Mouse (Mus musculus) kidney, embryonic 16.5 days (tissue): ENCODE results near the gene Cemip2. TPM values are rescaled to one million over a fixed set of nuclear protein-coding genes. Genes with fewer than 3 reads are reported as not detected.

Experiments used
- ATAC-seq: fragments of 200-750 bp; cut with Nextera tagmentation; 2 replicates; pipeline ENCODE4 v1.8.0; 2017; ENCODE audit warnings: moderate TSS enrichment; ENCODE audit not compliant: low FRiP score, low TSS enrichment
- H3K27ac ChIP-seq: fragments of 300-500 bp; sonication (generic); 2 replicates; pipeline ENCODE4 v1.5.1; 2014; ENCODE audit warnings: low read length
- H3K27me3 ChIP-seq: fragments of 300-500 bp; sonication (generic); 2 replicates; pipeline ENCODE4 v1.6.1; 2014; ENCODE audit warnings: low read length, control low read depth, mixed read lengths; ENCODE audit not compliant: insufficient read depth
- H3K36me3 ChIP-seq: fragments of 300-500 bp; sonication (generic); 2 replicates; pipeline ENCODE4 v1.6.1; 2014; ENCODE audit warnings: low read length, control low read depth, mixed read lengths; ENCODE audit not compliant: insufficient read depth
- H3K4me1 ChIP-seq: fragments of 300-500 bp; sonication (generic); 2 replicates; pipeline ENCODE4 v1.6.1; 2014; ENCODE audit warnings: low read length, control low read depth, mixed read lengths; ENCODE audit not compliant: insufficient read depth
- H3K4me2 ChIP-seq: fragments of 300-500 bp; sonication (generic); replicated peaks from 2 replicates; pipeline ENCODE4 v1.6.1; 2014; ENCODE audit warnings: low read depth, low read length
- H3K4me3 ChIP-seq: fragments of 300-500 bp; sonication (generic); 2 replicates; pipeline ENCODE4 v1.5.1; 2014; ENCODE audit warnings: mild to moderate bottlenecking, low read length
- H3K9ac ChIP-seq: fragments of 300-500 bp; sonication (generic); replicated peaks from 2 replicates; pipeline ENCODE4 v1.6.1; 2014; ENCODE audit warnings: low read length
- H3K9me3 ChIP-seq: fragments of 300-500 bp; sonication (generic); 2 replicates; pipeline ENCODE4 v1.6.1; 2016; ENCODE audit warnings: low read length, control low read depth
- WGBS: fragments of 180-500 bp; shearing (Covaris S2); extraction: QIAGEN DNeasy Blood & Tissue Kit; methylation state at CpG from one replicate; pipeline ENCODE4 v1.1.7; 2014; 5-methylcytosine and 5-hydroxymethylcytosine counted together
- polyA plus RNA-seq: library from polyadenylated mRNA; unstranded; fragments of >200 nt; fragmentation: Nextera tagmentation; extraction: Ambion mirVana; gene quantifications from 2 replicates; pipeline ENCODE4 v1.2.1, GENCODE M21; 2015

Cemip2 gene
- polyA plus RNA-seq, 1 experiment from 2014 or later: 22.9 TPM

- Histone ChIP-seq H3K4me2 (no peak overlapping the region), H3K27ac (0 out of 2 replicates have a peak overlapping the region, but pooled peaks have one; percentile 34), H3K36me3 (peaks cover 66% of the 10 kb centered on the region), H3K4me3 (no peak overlapping the region), H3K4me1 (0 out of 2 replicates have a peak, but pooled peaks cover 4% of the 10 kb centered on the region), H3K27me3 (no peaks in the 10 kb centered on the region), H3K9me3 (no peaks in the 10 kb centered on the region), H3K9ac (no peak overlapping the region)
- 75% methylated on average over 13 of the region's 13 CpGs for WGBS
- 0 out of 2 replicates have a peak, but pooled peaks have one; percentile 12 for ATAC-seq
Observed at GRCm38 (mm10) chr19:21799410-21800373, 21.6 kb downstream of the Cemip2 start.

GRCm38 (mm10) chr19:21804488-21804887 is 26.3 kb downstream of the Cemip2 start:
- no peaks in the 10 kb centered on the region for H3K27me3 ChIP-seq
- 0 out of 2 replicates have a peak, but pooled peaks cover 4% of the 10 kb centered on the region for H3K4me1 ChIP-seq
- H3K9me3 ChIP-seq: no peaks in the 10 kb centered on the region
- no peak overlapping the region for H3K27ac ChIP-seq
- no peak overlapping the region for H3K4me3 ChIP-seq
- peaks cover 80% of the 10 kb centered on the region for H3K36me3 ChIP-seq
- H3K4me2 ChIP-seq: no peak overlapping the region
- no peak for ATAC-seq
- no peak overlapping the region for H3K9ac ChIP-seq
- WGBS: 81% methylated on average over 8 of the region's 8 CpGs

- no peak overlapping the region for H3K4me3 ChIP-seq
- no peak for ATAC-seq
- H3K4me1 ChIP-seq: no peaks in the 10 kb centered on the region
- H3K9ac ChIP-seq: no peak overlapping the region
- H3K27me3 ChIP-seq: no peaks in the 10 kb centered on the region
- WGBS: 80% methylated on average over 3 of the region's 3 CpGs
- peaks cover 81% of the 10 kb centered on the region for H3K36me3 ChIP-seq
- no peak overlapping the region for H3K4me2 ChIP-seq
- no peaks in the 10 kb centered on the region for H3K9me3 ChIP-seq
- H3K27ac ChIP-seq: no peak overlapping the region
Observed at GRCm38 (mm10) chr19:21805305-21805704, 27.2 kb downstream of the Cemip2 start.

GRCm38 (mm10) chr19:21810135-21810534 is 32.0 kb downstream of the Cemip2 start:
- H3K27me3 ChIP-seq: no peaks in the 10 kb centered on the region
- H3K4me2 ChIP-seq: no peak overlapping the region
- H3K27ac ChIP-seq: no peak overlapping the region
- ATAC-seq: no peak
- H3K36me3 ChIP-seq: peaks cover 68% of the 10 kb centered on the region
- H3K4me1 ChIP-seq: no peaks in the 10 kb centered on the region
- H3K9me3 ChIP-seq: no peaks in the 10 kb centered on the region
- H3K9ac ChIP-seq: no peak overlapping the region
- no peak overlapping the region for H3K4me3 ChIP-seq
- WGBS: 97% methylated on average over 5 of the region's 5 CpGs

GRCm38 (mm10) chr19:21813560-21813959 is 35.4 kb downstream of the Cemip2 start:
- 83% methylated on average over 13 of the region's 13 CpGs for WGBS
- Histone ChIP-seq H3K9ac (no peak overlapping the region), H3K4me1 (no peaks in the 10 kb centered on the region), H3K4me2 (no peak overlapping the region), H3K4me3 (no peak overlapping the region), H3K27ac (no peak overlapping the region), H3K36me3 (peaks cover 51% of the 10 kb centered on the region), H3K27me3 (no peaks in the 10 kb centered on the region), H3K9me3 (no peaks in the 10 kb centered on the region)
- no peak for ATAC-seq

GRCm38 (mm10) chr19:21814433-21815020 is 36.4 kb downstream of the Cemip2 start:
- Histone ChIP-seq H3K9me3 (no peaks in the 10 kb centered on the region), H3K4me1 (no peaks in the 10 kb centered on the region), H3K4me2 (no peak overlapping the region), H3K36me3 (peaks cover 50% of the 10 kb centered on the region), H3K9ac (no peak overlapping the region), H3K27ac (no peak overlapping the region), H3K27me3 (no peaks in the 10 kb centered on the region), H3K4me3 (no peak overlapping the region)
- no peak for ATAC-seq
- 84% methylated on average over 8 of the region's 8 CpGs for WGBS

GRCm38 (mm10) chr19:21816260-21816659 is 38.1 kb downstream of the Cemip2 start:
- Histone ChIP-seq H3K27me3 (no peaks in the 10 kb centered on the region), H3K36me3 (peaks cover 50% of the 10 kb centered on the region), H3K27ac (no peak overlapping the region), H3K9ac (no peak overlapping the region), H3K4me2 (no peak overlapping the region), H3K9me3 (no peaks in the 10 kb centered on the region), H3K4me1 (no peaks in the 10 kb centered on the region), H3K4me3 (no peak overlapping the region)
- no peak for ATAC-seq
- WGBS: 88% methylated on average over 4 of the region's 4 CpGs

GRCm38 (mm10) chr19:21818021-21818725 is 40.0 kb downstream of the Cemip2 start:
- 67% methylated on average over 14 of the region's 14 CpGs for WGBS
- H3K27ac ChIP-seq: no peak overlapping the region
- peak; percentile 29; the same call in 1 of the 2 replicates for ATAC-seq

GRCm38 (mm10) chr19:21819585-21819984 is 41.4 kb downstream of the Cemip2 start:
- Histone ChIP-seq H3K9ac (no peak overlapping the region), H3K4me1 (no peaks in the 10 kb centered on the region), H3K36me3 (peaks cover 36% of the 10 kb centered on the region), H3K9me3 (no peaks in the 10 kb centered on the region), H3K27me3 (no peaks in the 10 kb centered on the region), H3K4me2 (no peak overlapping the region), H3K27ac (no peak overlapping the region), H3K4me3 (no peak overlapping the region)
- ATAC-seq: no peak
- WGBS: 80% methylated on average over 5 of the region's 5 CpGs

More at GRCm38 (mm10) chr19:21818021-21818725, 40.0 kb downstream of the Cemip2 start:
- Histone ChIP-seq H3K4me3 (no peak overlapping the region), H3K9me3 (no peaks in the 10 kb centered on the region), H3K4me1 (no peaks in the 10 kb centered on the region), H3K4me2 (no peak overlapping the region), H3K36me3 (peaks cover 34% of the 10 kb centered on the region), H3K27me3 (no peaks in the 10 kb centered on the region), H3K9ac (no peak overlapping the region)
